Mouse (Mus musculus) C2C12 (cell line): ENCODE measurements around the gene Olfr1501.

ENCODE experiments used
- CTCF ChIP-seq: IDR thresholded peaks from one replicate; pipeline ENCODE4 v1.5.1; 2011; ENCODE audit not compliant: control insufficient read depth, insufficient read depth, insufficient read length
- MYOG ChIP-seq: IDR thresholded peaks from one replicate; pipeline ENCODE4 v1.6.1; 2011; ENCODE audit not compliant: control insufficient read depth, insufficient read length; ENCODE audit errors: extremely low read depth
- USF1 ChIP-seq: IDR thresholded peaks from one replicate; pipeline ENCODE4 v1.6.1; 2011; ENCODE audit warnings: low read depth, mild to moderate bottlenecking, control low read depth, moderate library complexity

DNA sequence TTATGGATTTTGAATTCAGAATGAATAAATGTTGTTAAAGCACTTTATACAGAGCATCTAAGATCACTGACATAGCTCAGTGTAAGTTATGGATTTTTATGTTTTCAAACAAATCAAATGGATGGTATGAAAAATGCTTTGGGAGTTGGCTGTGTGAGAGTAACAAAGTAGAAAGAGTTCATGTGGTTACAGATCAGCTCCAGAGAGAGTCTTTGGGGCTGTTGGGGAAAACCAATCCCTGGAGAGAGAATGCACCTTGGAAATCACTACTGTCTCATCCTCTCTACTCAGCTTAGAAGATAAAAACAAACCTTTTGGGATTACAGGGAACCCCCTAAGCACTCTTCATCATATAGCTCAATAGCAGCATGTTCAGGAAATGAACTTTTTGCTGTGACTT is 31.1 kb downstream of the Olfr1501 start, which contains the start of gene Olfr1499:
- TF ChIP-seq CTCF (no peak), MYOG (no peak), USF1 (no peak)
